Mouse (Mus musculus) layer of hippocampus, postnatal 14 days (tissue): ENCODE measurements around the gene Lhpp. TPM values are rescaled to one million over a fixed set of nuclear protein-coding genes. Genes with fewer than 3 reads are reported as not detected.
A peak's percentile ranks its signal among the peaks of the same experiment; 100 is the strongest.
"Not testable (repeated sequence)": the region's sequence is repeated elsewhere in the genome, so short reads cannot be mapped to it uniquely, and the experiment has no call there.

Source experiments
- DNase-seq, 2 experiments: peaks; one replicate each; pipeline ENCODE4 v3.0.0; 2021 to 2022; ENCODE audit warnings: low spot score in 2 of 2, mixed read lengths in 1 of 2
- total RNA-seq, 2 experiments: library from RNA; stranded (reverse); gene quantifications; 2 replicates each; pipeline ENCODE4 v1.2.3; 2021

The Lhpp gene
- total RNA-seq, 2 experiments from 2014 or later, result 30.5 to 31.2 TPM

GRCm38 (mm10) chr7:132641606-132642005 is 31.2 kb downstream of the Lhpp start:
- DNase-seq, result no peak

- DNase-seq, result no peak
Observed at GRCm38 (mm10) chr7:132644605-132645279, 34.3 kb downstream of the Lhpp start.

- DNase-seq, result no peak
Observed at GRCm38 (mm10) chr7:132646514-132646913, 36.1 kb downstream of the Lhpp start.

GRCm38 (mm10) chr7:132654412-132654811 is 44.0 kb downstream of the Lhpp start:
- DNase-seq, result no peak

- peak; percentile 88 to 93 for DNase-seq
Observed at GRCm38 (mm10) chr7:132656075-132656474, 45.6 kb downstream of the Lhpp start.

GRCm38 (mm10) chr7:132656548-132656947 is 46.1 kb downstream of the Lhpp start:
- peak; percentile 85 to 89 for DNase-seq

- DNase-seq, result no peak
Observed at GRCm38 (mm10) chr7:132657371-132658057, 47.1 kb downstream of the Lhpp start.

- DNase-seq, result no peak
Observed at GRCm38 (mm10) chr7:132658058-132658450, 47.6 kb downstream of the Lhpp start.

- no peak for DNase-seq
Observed at GRCm38 (mm10) chr7:132658688-132659087, 48.2 kb downstream of the Lhpp start.

GRCm38 (mm10) chr7:132659633-132660032 is 49.2 kb downstream of the Lhpp start:
- DNase-seq, result no peak

DNA sequence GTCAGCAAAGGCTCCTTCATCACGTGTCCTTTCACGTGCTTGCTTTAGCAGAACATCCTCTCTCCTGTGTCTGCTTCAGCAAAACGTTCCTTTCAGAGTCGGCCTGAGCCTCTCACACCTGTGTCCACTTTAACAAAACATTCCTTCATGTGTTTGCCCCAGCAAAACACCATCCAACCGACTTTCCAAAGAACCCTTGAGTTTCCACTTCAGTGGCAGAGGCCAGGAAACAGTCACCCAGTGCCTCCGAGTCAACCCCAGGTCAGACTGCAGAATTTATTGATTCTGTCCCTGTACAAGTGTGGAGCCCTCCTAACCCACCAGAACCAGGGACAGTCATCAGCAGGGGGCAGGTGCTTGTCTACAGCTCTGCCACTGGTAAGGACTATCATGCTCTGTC is 52.4 kb downstream of the Lhpp start:
- DNase-seq, result not testable (repeated sequence)

DNA sequence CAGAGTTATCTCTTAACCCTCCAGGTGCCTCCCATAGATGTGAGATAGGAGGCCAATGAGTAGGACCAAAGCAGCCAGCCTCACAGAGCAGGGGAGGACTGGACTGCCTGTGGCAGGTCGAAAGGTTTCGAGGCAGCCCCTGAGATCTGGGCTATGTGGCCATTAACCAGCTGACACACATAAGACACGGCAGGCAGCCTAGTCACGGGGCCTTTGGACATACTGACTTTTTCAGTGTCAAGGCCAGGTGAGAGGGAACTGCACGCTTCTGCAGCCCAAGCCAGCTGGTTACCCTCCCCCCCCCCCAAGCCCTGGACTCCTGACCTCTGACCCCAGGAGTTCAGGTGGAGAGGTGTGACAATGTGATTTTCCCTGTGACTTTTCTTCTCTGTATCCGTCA is 54.4 kb downstream of the Lhpp start:
- no peak for DNase-seq

GRCm38 (mm10) chr7:132665664-132666382 is 55.4 kb downstream of the Lhpp start:
- DNase-seq, result no peak

GRCm38 (mm10) chr7:132666516-132666915 is 56.1 kb downstream of the Lhpp start:
- DNase-seq, result no peak

DNA sequence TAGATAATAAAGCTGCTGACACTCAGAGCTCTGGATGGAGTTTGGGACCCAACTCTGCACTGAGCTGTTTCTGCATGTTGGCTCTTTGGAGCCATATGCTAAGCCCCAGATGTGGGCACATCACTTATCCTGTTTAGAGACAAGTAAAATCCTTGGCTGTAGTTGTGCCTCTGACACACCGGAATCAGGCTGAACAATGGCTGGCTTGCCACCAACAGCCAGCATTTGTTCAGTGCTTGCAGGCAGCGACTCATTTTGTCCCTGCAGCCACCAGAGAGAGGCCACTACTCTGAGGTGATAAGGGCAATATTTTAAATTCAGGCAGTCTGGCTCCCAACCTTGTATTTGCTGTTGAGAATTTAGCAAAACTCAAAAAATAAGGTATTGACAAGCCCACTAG is 58.2 kb downstream of the Lhpp start:
- no peak for DNase-seq

GRCm38 (mm10) chr7:132669999-132670862 is 59.8 kb downstream of the Lhpp start:
- DNase-seq, result no peak

GRCm38 (mm10) chr7:132670863-132671165 is 60.4 kb downstream of the Lhpp start:
- no peak for DNase-seq

DNA sequence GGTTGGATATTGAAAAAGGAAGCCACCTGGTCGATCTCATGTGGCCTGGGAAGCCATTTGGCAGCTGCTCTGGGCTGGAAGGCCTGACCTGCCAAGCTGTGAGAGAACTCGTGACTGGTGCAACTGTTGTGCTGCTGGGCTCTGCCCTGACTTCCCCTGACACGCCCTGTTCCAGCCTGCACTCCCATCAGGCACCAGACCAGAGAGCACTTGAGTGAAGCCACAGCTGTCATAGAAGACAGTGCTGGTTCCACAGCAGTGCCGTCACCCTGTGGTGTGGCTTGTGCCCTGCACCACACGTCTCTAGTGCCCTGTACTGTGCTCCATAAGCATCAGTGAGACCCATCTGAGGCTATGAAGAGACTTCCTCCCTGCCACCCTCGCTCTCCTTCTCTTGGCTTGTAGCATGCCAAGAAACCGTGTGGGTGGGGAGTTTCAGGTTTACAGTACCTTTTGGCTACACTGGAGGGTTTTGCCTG is 62.1 kb downstream of the Lhpp start:
- no peak for DNase-seq

DNA sequence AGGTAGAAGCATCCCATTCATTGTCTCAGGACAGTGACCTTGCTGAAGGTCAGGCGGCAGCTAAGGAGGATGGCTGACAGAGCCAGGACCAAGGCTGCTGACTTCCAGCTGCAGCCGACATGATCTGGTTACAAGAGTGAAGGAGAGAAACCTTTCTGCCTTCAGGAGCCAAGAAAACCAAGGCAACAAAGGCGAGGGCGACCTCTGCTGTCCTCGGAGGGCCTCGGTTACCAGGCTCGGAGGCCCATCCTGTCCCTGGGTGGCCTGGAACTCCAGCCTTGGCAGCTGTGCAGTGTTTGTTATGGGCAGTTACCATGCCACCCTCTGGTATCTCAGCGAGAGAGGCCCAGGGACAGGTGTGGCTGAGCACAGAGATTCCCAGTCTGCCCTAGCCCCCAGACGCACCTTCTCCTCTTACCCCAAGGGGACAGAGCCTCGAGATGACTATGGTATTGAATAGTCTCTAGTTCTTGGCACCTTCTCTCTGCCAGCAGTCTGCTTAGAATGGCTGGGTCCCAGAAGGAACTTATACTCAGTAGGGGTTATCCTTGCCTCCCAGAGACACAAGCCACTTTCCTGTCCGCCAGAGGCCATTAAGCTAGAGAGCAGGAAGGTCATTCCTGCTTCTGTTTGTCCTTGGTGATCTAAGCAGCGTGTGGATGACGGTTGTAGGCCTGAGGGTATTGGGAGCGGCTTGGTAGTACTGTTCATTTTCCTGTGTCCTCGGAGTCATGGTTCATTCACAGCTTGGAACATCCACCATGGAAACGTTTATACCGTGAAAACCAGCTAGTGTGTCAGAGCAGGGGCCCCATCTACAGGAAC is 63.7 kb downstream of the Lhpp start:
- DNase-seq, result no peak

GRCm38 (mm10) chr7:132675922-132676321 is 65.5 kb downstream of the Lhpp start:
- DNase-seq, result no peak
